Mouse (Mus musculus): ENCODE results near the gene Gm49318.

Gene Gm49318

GRCm38 (mm10) chr9:22030386-22030785 lies 40.7 kb downstream of the Gm49318 start:
- DNase-seq (ENCODE audit: low read depth, low spot score) = no peak

GRCm38 (mm10) chr9:22028467-22028866 lies 42.6 kb downstream of the Gm49318 start:
- no peak for DNase-seq (ENCODE audit: low read depth, low spot score)

- no peak for DNase-seq (ENCODE audit: low read depth, low spot score)
These were observed 46.5 kb downstream of the Gm49318 start for GRCm38 (mm10) chr9:22024592-22024991.

- DNase-seq (ENCODE audit: low read depth, low spot score) = no peak
These were observed 53.7 kb downstream of the Gm49318 start for GRCm38 (mm10) chr9:22017208-22017825.

- DNase-seq (ENCODE audit: low read depth, low spot score) = no peak
These were observed 54.8 kb downstream of the Gm49318 start for GRCm38 (mm10) chr9:22016245-22016644.

GRCm38 (mm10) chr9:22012731-22013130 lies 58.3 kb downstream of the Gm49318 start:
- DNase-seq (ENCODE audit: low read depth, low spot score) = no peak

- DNase-seq (ENCODE audit: low read depth, low spot score) = no peak
These were observed 60.0 kb downstream of the Gm49318 start for GRCm38 (mm10) chr9:22011055-22011454.

GRCm38 (mm10) chr9:22004546-22004945 lies 66.5 kb downstream of the Gm49318 start:
- DNase-seq (ENCODE audit: low read depth, low spot score) = no peak

GRCm38 (mm10) chr9:22003163-22003554 lies 67.9 kb downstream of the Gm49318 start:
- DNase-seq (ENCODE audit: low read depth, low spot score) = peak; percentile 18

GRCm38 (mm10) chr9:22002194-22003162 lies 68.6 kb downstream of the Gm49318 start, which contains the start of the genes Ccdc151 and Prkcsh:
Gene Ccdc151, minus strand, starts transcription at chr9:22002634.
Gene Prkcsh, plus strand, starts transcription at chr9:22002806.
- DNase-seq (ENCODE audit: low read depth, low spot score) = peak; percentile 99

- DNase-seq (ENCODE audit: low read depth, low spot score) = no peak
These were observed 69.4 kb downstream of the Gm49318 start for GRCm38 (mm10) chr9:22001633-22002032.

GRCm38 (mm10) chr9:22000296-22000695 lies 70.8 kb downstream of the Gm49318 start:
- DNase-seq (ENCODE audit: low read depth, low spot score) = no peak

- no peak for DNase-seq (ENCODE audit: low read depth, low spot score)
These were observed 74.7 kb downstream of the Gm49318 start for GRCm38 (mm10) chr9:21996178-21996867.

- DNase-seq (ENCODE audit: low read depth, low spot score) = no peak
These were observed 78.8 kb downstream of the Gm49318 start for GRCm38 (mm10) chr9:21992227-21992626.

GRCm38 (mm10) chr9:21989230-21990110 lies 81.6 kb downstream of the Gm49318 start, which contains the start of gene Rgl3:
Gene Rgl3, minus strand, starts transcription at chr9:21989446.
- DNase-seq (ENCODE audit: low read depth, low spot score) = no peak

GRCm38 (mm10) chr9:21988421-21989101 lies 82.5 kb downstream of the Gm49318 start:
- DNase-seq (ENCODE audit: low read depth, low spot score) = no peak

GRCm38 (mm10) chr9:21987592-21988342 lies 83.3 kb downstream of the Gm49318 start:
- DNase-seq (ENCODE audit: low read depth, low spot score) = no peak
